Mouse (Mus musculus): ENCODE measurements at regions not wholly inside any gene's neighbourhood (a gene's known extent, or its start where the extent isn't known, plus 50 kb on each side); places are given as distances from the start of the nearest gene placed in this dataset.

- Histone ChIP-seq H3K9ac (replicated peaks) (no peak overlapping the region), H3K27ac (replicated peaks) (no peak overlapping the region), H3K4me3 (replicated peaks) (no peak overlapping the region), H3K4me2 (no peak overlapping the region), H3K27me3 (replicated peaks) (no peaks in the 10 kb centered on the region), H3K36me3 (no peaks in the 10 kb centered on the region), H3K4me1 (peaks cover 11% of the 10 kb centered on the region), H3K9me3 (replicated peaks) (no peaks in the 10 kb centered on the region)
- ATAC-seq (ENCODE audit: low FRiP score), result peak; percentile 54; the same call in 1 of the 2 replicates
- WGBS, result 4% methylated on average over 2 of the region's 2 CpGs
Measured at GRCm38 (mm10) chr10:95622879-95623517, 50.3 kb downstream of the Anapc15-ps start.

- Histone ChIP-seq H3K4me1 (peaks cover 11% of the 10 kb centered on the region), H3K9ac (replicated peaks) (no peak overlapping the region), H3K9me3 (replicated peaks) (no peaks in the 10 kb centered on the region), H3K36me3 (no peaks in the 10 kb centered on the region), H3K4me3 (replicated peaks) (no peak overlapping the region), H3K27ac (replicated peaks) (0 out of 2 replicates have a peak overlapping the region, but pooled peaks have one; percentile 7), H3K27me3 (replicated peaks) (no peaks in the 10 kb centered on the region), H3K4me2 (no peak overlapping the region)
- ATAC-seq (ENCODE audit: low FRiP score), result no peak
- WGBS, result 85% methylated on average over 3 of the region's 3 CpGs
Measured at GRCm38 (mm10) chr10:95620796-95621195, 52.5 kb downstream of the Anapc15-ps start.

- Histone ChIP-seq H3K27me3 (replicated peaks) (no peaks in the 10 kb centered on the region), H3K4me1 (peaks cover 11% of the 10 kb centered on the region), H3K4me3 (replicated peaks) (0 out of 2 replicates have a peak overlapping the region, but pooled peaks have one; percentile 6), H3K9ac (replicated peaks) (0 out of 2 replicates have a peak overlapping the region, but pooled peaks have one; percentile 7), H3K9me3 (replicated peaks) (no peaks in the 10 kb centered on the region), H3K4me2 (peak overlapping the region; percentile 44), H3K36me3 (no peaks in the 10 kb centered on the region), H3K27ac (replicated peaks) (peak overlapping the region; percentile 7)
- peak; percentile 76; the same call in 1 of the 2 replicates for ATAC-seq (ENCODE audit: low FRiP score)
- 7% methylated on average over 10 of the region's 10 CpGs for WGBS
Measured at GRCm38 (mm10) chr10:95619601-95620000, 53.6 kb downstream of the Anapc15-ps start.

- Histone ChIP-seq H3K4me3 (replicated peaks) (no peak overlapping the region), H3K9me3 (replicated peaks) (no peaks in the 10 kb centered on the region), H3K9ac (replicated peaks) (no peak overlapping the region), H3K36me3 (no peaks in the 10 kb centered on the region), H3K4me1 (peaks cover 11% of the 10 kb centered on the region), H3K4me2 (no peak overlapping the region), H3K27me3 (replicated peaks) (no peaks in the 10 kb centered on the region), H3K27ac (replicated peaks) (no peak overlapping the region)
- ATAC-seq (ENCODE audit: low FRiP score), result no peak
- WGBS, result 29% methylated on average over 9 of the region's 9 CpGs
Measured at GRCm38 (mm10) chr10:95618451-95619079, 54.6 kb upstream of the Nudt4 start.

- no peak for ATAC-seq (ENCODE audit: low FRiP score)
- H3K27me3 ChIP-seq (replicated peaks), result no peaks in the 10 kb centered on the region
- H3K9ac ChIP-seq (replicated peaks), result no peak overlapping the region
- 80% methylated on average over 5 of the region's 5 CpGs for WGBS
- H3K4me3 ChIP-seq (replicated peaks), result no peak overlapping the region
- no peaks in the 10 kb centered on the region for H3K36me3 ChIP-seq
- no peaks in the 10 kb centered on the region for H3K9me3 ChIP-seq (replicated peaks)
- H3K4me2 ChIP-seq, result no peak overlapping the region
- peaks cover 11% of the 10 kb centered on the region for H3K4me1 ChIP-seq
- H3K27ac ChIP-seq (replicated peaks), result no peak overlapping the region
Measured at GRCm38 (mm10) chr10:95616821-95617220, 52.9 kb upstream of the Nudt4 start.

- H3K4me3 ChIP-seq (replicated peaks), result no peak overlapping the region
- peaks cover 17% of the 10 kb centered on the region for H3K4me1 ChIP-seq
- ATAC-seq (ENCODE audit: low FRiP score), result no peak
- H3K27ac ChIP-seq (replicated peaks), result no peak overlapping the region
- WGBS, result 76% methylated on average over 25 of the region's 25 CpGs
- H3K27me3 ChIP-seq (replicated peaks), result no peaks in the 10 kb centered on the region
- H3K36me3 ChIP-seq, result no peaks in the 10 kb centered on the region
- H3K4me2 ChIP-seq, result no peak overlapping the region
- no peaks in the 10 kb centered on the region for H3K9me3 ChIP-seq (replicated peaks)
- H3K9ac ChIP-seq (replicated peaks), result no peak overlapping the region
Measured at GRCm38 (mm10) chr10:95615849-95616650, 52.1 kb upstream of the Nudt4 start.

Data from neural tube, embryonic 15.5 days (tissue).